Mouse (Mus musculus): ENCODE results near the gene BC049715. TPM values are rescaled to one million over a fixed set of nuclear protein-coding genes. Genes with fewer than 3 reads are reported as not detected.

BC049715 gene
- 0.03 and 0.63 TPM in 2 replicates for polyA plus RNA-seq (2012; rRNA removed)

GRCm38 (mm10) chr6:136827516-136827880 lies at the start of gene BC049715:
Gene BC049715 (plus strand): TSS chr6:136827626.

GRCm38 (mm10) chr6:136781377-136781986 lies 45.9 kb upstream of the BC049715 start, which contains the start of gene Gucy2c:
Gene Gucy2c (minus strand): TSS chr6:136781765.

GRCm38 (mm10) chr6:136803739-136804633 lies 23.4 kb upstream of the BC049715 start, which contains the start of gene Hist4h4:
Gene Hist4h4 (minus strand): TSS chr6:136804415.

GRCm38 (mm10) chr6:136808014-136808417 lies 19.4 kb upstream of the BC049715 start, which contains the start of gene H2afj:
Gene H2afj (plus strand): TSS chr6:136808244.

DNA sequence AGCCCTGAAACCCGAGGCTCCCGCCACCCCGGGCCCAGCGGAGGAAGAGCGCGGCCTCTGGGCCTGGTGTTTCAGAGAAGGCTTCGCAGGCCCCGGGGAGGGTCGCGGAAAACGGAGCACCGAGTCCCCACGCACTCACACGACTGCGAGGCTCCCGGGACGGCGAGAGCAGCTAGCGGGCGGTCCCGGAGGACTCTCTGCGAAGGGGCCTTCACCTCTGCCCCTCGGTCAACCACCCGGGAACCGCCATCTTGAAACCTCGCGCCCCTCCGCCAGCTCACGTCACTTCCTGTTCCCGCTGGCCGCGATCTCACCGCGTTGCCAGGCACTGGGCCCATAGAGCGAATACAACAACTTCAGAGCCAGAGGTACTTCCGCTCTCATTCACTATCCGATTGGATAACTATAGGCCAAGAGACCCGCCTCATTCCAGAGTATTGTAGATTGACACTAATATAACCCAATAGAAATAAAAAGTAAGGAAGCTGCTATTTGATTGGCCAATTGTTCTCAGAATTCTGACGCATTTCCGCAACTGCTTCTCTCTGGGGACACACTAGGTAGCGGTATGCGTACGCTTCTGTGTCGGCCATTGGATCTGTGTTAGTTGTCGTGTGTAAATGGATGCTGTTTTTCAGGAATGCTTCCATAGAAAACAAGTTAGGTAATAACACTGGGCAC lies 595 bp downstream of the BC049715 start, which contains the start of gene Wbp11:
TSS of gene Wbp11 (minus strand) at position 353 of the 681 bp plus-strand sequence.

DNA sequence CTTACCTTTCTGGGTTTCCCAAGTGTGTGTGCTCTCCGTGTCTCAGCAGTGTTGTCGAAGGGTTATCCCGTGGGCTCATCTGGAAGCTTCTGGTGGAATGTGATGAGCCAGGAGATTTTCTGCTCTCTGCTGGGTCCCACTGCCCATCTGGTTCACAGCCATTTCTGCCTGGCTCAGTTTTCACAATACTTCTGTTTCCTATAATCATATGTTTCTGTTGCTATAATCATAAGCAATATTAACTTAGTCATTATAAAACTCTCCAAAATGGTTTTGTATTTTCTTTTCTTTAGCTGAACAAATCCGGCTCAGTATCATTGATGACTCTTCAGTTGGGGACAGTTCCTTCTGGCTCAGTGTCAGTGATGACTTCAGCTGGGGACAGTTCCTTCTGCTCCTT lies 7.9 kb downstream of the BC049715 start, which contains the start of gene Smco3:
TSS of gene Smco3 (minus strand) at position 101 of the 400 bp plus-strand sequence.

GRCm38 (mm10) chr6:136857186-136857872 lies 29.9 kb downstream of the BC049715 start, which contains the start of gene Art4:
Gene Art4 (minus strand): TSS chr6:136857733.

GRCm38 (mm10) chr6:136875670-136876069 lies 48.2 kb downstream of the BC049715 start, which contains the start of gene Mgp:
Gene Mgp (minus strand): TSS chr6:136875823.

Other genes starting within 250 kb of the BC049715 start
- gene Plbd1, start 165.7 kb upstream of the BC049715 start, polyA plus RNA-seq (2012; rRNA removed), result 7.0 and 7.7 TPM in 2 replicates
- 0.26 and 0.27 TPM in 2 replicates for gene Gucy2c, start 45.9 kb upstream of the BC049715 start, polyA plus RNA-seq (2012; rRNA removed)
- gene Hist4h4, start 23.2 kb upstream of the BC049715 start, polyA plus RNA-seq (2012; rRNA removed), result 0.41 and 0.69 TPM in 2 replicates
- gene H2afj, start 19.4 kb upstream of the BC049715 start, polyA plus RNA-seq (2012; rRNA removed), result 241 and 664 TPM in 2 replicates
- 17.8 and 18.8 TPM in 2 replicates for gene Wbp11, start 607 bp downstream of the BC049715 start, polyA plus RNA-seq (2012; rRNA removed)
- not detected in 2 replicates for gene Smco3, start 7.8 kb downstream of the BC049715 start, polyA plus RNA-seq (2012; rRNA removed)
- 0.24 and 0.30 TPM in 2 replicates for gene Art4, start 30.1 kb downstream of the BC049715 start, polyA plus RNA-seq (2012; rRNA removed)
- gene Mgp, start 48.2 kb downstream of the BC049715 start, polyA plus RNA-seq (2012; rRNA removed), result 213 and 233 TPM in 2 replicates
- not detected in 2 replicates for gene Erp27, start 94.6 kb downstream of the BC049715 start, polyA plus RNA-seq (2012; rRNA removed)
- gene Pde6h, start 96.2 kb downstream of the BC049715 start, polyA plus RNA-seq (2012; rRNA removed), result 0.01 TPM in 1 of 2 replicates, not detected in the other
- gene Arhgdib, start 114.3 kb downstream of the BC049715 start, polyA plus RNA-seq (2012; rRNA removed), result 5.7 and 11.6 TPM in 2 replicates